Mouse (Mus musculus): ENCODE data around the gene Aagab. TPM values are rescaled to one million over a fixed set of nuclear protein-coding genes. Genes with fewer than 3 reads are reported as not detected.

Gene Aagab
- polyA plus RNA-seq, 1 experiment from 2014 or later = 26.2 TPM

DNA sequence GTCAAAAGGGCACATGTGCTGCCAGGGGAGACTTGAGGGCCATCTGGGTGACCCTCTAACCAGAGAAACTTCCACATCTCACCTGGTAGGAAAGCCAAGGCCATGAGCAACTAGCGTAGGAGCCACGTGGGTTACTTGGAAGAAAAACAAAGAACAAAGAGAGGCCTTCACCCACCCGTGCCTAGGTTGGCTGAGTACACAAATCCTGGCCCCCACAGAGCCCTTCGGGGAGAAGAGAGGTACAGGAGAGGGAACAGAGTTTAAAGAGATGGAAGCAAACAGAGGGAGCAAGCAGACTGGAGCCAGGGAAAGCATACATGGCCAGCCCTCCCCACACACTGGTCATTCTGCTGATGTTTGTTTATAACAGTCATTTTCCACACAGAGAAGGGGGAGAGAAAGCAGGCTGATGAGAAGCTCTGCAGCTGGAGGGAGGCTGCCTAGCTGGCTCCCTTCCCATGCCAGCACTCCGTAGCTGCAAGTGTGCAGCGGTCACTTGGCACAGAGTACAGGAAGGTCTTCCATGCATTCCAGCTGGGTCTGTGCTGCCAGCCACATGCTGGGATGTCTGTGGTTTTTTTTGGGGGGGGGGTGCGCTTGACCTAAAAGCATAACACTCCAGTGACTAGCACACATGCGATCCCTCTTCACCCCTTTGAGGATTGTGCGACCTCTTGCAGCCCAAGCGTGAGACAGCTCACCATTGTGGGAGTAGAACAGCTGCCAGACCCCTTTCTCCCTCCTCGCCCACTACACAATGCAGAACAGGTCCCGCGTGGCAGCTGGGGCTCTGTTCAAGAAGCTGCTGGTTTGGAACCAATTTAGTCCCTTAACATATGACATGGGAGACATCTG lies 62.6 kb downstream of the Aagab start:
- no peak overlapping the region for H3K9ac ChIP-seq
- H3K27me3 ChIP-seq = no peaks in the 10 kb centered on the region
- H3K9me3 ChIP-seq = no peaks in the 10 kb centered on the region
- peak; percentile 19; the same call in 1 of the 2 replicates for ATAC-seq (ENCODE audit: low FRiP score, low read depth)
- H3K4me3 ChIP-seq = no peak overlapping the region
- peak overlapping the region; percentile 28; the same call in 1 of the 2 replicates for H3K27ac ChIP-seq
- WGBS = 51% methylated on average over 13 of the region's 13 CpGs
- no peak overlapping the region for H3K4me2 ChIP-seq (replicated peaks)
- H3K4me1 ChIP-seq = peaks cover 75% of the 10 kb centered on the region
- H3K36me3 ChIP-seq = peaks cover 64% of the 10 kb centered on the region

DNA sequence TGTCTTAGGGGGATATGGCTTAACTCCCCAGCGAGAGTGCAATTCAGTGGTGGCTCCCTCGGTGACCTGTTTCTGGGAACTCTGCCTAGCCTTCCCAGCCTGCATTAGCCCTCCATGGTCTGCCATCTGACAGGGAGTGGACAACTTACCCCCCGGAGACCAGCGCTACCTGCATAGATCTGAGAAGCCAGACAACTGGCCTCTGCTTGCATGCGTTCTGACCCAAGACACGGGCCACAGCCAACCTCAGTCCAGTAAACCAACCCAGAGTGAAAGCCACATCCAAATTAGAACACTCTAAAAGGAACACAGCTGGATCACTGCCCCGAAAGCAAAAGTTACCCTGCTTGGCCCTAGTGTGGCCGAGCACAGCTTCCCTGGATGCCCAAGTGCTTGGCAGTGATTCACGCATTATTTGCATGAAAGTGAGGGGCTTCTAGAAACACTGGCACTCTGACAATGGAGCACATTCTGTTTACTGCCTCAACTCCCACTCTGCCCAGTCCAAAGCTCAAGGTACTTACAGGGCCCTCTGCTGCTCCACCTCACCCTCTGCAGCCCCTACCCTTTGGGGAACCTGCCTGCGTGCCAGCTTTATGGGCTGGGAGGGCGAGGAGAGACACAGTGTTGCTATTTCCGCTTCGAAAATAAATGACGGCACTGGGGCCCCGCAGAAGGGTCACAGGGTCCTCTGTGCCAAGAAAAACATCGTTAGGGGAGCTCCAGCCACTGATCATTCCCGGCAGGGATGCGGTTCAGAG lies 64.3 kb downstream of the Aagab start:
- Histone ChIP-seq H3K27ac (peak overlapping the region; percentile 78; the same call in 1 of the 2 replicates), H3K4me2 (replicated peaks) (peak overlapping the region; percentile 9; the same call in 1 of the 2 replicates), H3K4me1 (peaks cover 70% of the 10 kb centered on the region)

GRCm38 (mm10) chr9:63667373-63667724 lies 64.9 kb downstream of the Aagab start:
- H3K4me1 ChIP-seq = peaks cover 74% of the 10 kb centered on the region
- peak overlapping the region; percentile 78; the same call in 1 of the 2 replicates for H3K27ac ChIP-seq

More for the DNA sequence above, 64.3 kb downstream of the Aagab start:
- H3K9ac ChIP-seq = peak overlapping the region; percentile 43; the same call in 1 of the 2 replicates
- WGBS = 53% methylated on average over 18 of the region's 18 CpGs
- no peaks in the 10 kb centered on the region for H3K9me3 ChIP-seq
- peaks cover 58% of the 10 kb centered on the region for H3K36me3 ChIP-seq
- peak; percentile 64; the same call in 1 of the 2 replicates for ATAC-seq (ENCODE audit: low FRiP score, low read depth)
- no peaks in the 10 kb centered on the region for H3K27me3 ChIP-seq
- no peak overlapping the region for H3K4me3 ChIP-seq

GRCm38 (mm10) chr9:63668621-63669020 lies 66.2 kb downstream of the Aagab start:
- no peak overlapping the region for H3K27ac ChIP-seq
- peaks cover 40% of the 10 kb centered on the region for H3K36me3 ChIP-seq
- ATAC-seq (ENCODE audit: low FRiP score, low read depth) = no peak
- H3K9ac ChIP-seq = peak overlapping the region; percentile 31; the same call in 1 of the 2 replicates
- H3K4me3 ChIP-seq = no peak overlapping the region
- peaks cover 81% of the 10 kb centered on the region for H3K4me1 ChIP-seq
- no peak overlapping the region for H3K4me2 ChIP-seq (replicated peaks)
- 25% methylated on average over 1 of the region's 1 CpGs for WGBS
- no peaks in the 10 kb centered on the region for H3K27me3 ChIP-seq
- no peaks in the 10 kb centered on the region for H3K9me3 ChIP-seq

More at GRCm38 (mm10) chr9:63667373-63667724, 64.9 kb downstream of the Aagab start:
- 69% methylated on average over 8 of the region's 8 CpGs for WGBS
- Histone ChIP-seq H3K4me3 (no peak overlapping the region), H3K27me3 (no peaks in the 10 kb centered on the region), H3K4me2 (replicated peaks) (0 out of 2 replicates have a peak overlapping the region, but pooled peaks have one; percentile 9), H3K36me3 (peaks cover 53% of the 10 kb centered on the region), H3K9ac (no peak overlapping the region), H3K9me3 (no peaks in the 10 kb centered on the region)
- ATAC-seq (ENCODE audit: low FRiP score, low read depth) = no peak

DNA sequence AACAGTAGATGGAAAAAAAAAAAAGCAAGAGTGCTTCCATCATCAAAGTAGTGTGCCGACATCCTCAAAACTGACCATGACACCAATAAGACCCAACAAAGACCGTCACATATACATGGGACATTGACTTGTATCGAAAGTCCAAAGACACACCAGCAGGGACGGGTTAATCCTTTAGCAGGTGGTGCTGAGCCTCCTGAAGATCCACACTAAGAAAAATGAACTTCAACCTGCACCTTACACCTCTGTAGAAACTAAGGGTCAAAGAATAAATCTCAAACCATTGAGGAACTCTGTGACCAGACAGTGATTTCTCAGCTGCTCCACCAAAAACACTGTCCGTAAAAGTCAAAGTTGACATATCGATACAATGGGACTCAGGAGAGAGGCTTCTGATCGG lies 67.4 kb downstream of the Aagab start:
- no peak for ATAC-seq (ENCODE audit: low FRiP score, low read depth)
- H3K9me3 ChIP-seq = no peaks in the 10 kb centered on the region
- no peak overlapping the region for H3K4me3 ChIP-seq
- no peaks in the 10 kb centered on the region for H3K27me3 ChIP-seq
- peaks cover 73% of the 10 kb centered on the region for H3K4me1 ChIP-seq
- H3K27ac ChIP-seq = no peak overlapping the region
- H3K36me3 ChIP-seq = peaks cover 36% of the 10 kb centered on the region
- H3K9ac ChIP-seq = no peak overlapping the region
- no peak overlapping the region for H3K4me2 ChIP-seq (replicated peaks)
- WGBS = 96% methylated on average over 7 of the region's 7 CpGs

- Histone ChIP-seq H3K9ac (no peak overlapping the region), H3K4me1 (peaks cover 48% of the 10 kb centered on the region), H3K4me3 (no peak overlapping the region), H3K27me3 (no peaks in the 10 kb centered on the region), H3K36me3 (peaks cover 15% of the 10 kb centered on the region), H3K4me2 (replicated peaks) (no peak overlapping the region), H3K9me3 (no peaks in the 10 kb centered on the region), H3K27ac (peak overlapping the region; percentile 61; the same call in 1 of the 2 replicates)
- ATAC-seq (ENCODE audit: low FRiP score, low read depth) = no peak
- WGBS = 44% methylated on average over 8 of the region's 8 CpGs
Measured at GRCm38 (mm10) chr9:63672797-63673493, 70.5 kb downstream of the Aagab start.

DNA sequence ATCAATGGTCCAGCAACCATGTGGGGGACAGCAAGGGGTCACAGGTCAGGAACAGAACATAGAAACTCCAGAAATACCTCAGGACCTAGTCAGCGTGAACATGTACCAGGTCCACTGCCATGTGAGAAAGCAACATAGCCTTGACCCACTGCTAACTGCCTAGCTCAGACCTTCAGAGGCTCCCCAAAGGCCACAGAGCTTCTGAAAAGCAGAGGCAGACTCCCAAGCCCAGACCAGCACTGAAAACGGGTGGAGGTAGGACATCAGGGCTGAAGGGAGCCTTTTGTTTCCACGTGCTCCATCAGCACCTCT lies 71.0 kb downstream of the Aagab start:
- Histone ChIP-seq H3K4me3 (no peak overlapping the region), H3K36me3 (peaks cover 15% of the 10 kb centered on the region), H3K4me2 (replicated peaks) (no peak overlapping the region), H3K9ac (no peak overlapping the region), H3K27me3 (no peaks in the 10 kb centered on the region), H3K9me3 (no peaks in the 10 kb centered on the region), H3K27ac (peak overlapping the region; percentile 61; the same call in 1 of the 2 replicates), H3K4me1 (peaks cover 48% of the 10 kb centered on the region)
- no peak; the same call in 1 of the 2 replicates for ATAC-seq (ENCODE audit: low FRiP score, low read depth)
- 73% methylated on average over 3 of the region's 3 CpGs for WGBS

DNA sequence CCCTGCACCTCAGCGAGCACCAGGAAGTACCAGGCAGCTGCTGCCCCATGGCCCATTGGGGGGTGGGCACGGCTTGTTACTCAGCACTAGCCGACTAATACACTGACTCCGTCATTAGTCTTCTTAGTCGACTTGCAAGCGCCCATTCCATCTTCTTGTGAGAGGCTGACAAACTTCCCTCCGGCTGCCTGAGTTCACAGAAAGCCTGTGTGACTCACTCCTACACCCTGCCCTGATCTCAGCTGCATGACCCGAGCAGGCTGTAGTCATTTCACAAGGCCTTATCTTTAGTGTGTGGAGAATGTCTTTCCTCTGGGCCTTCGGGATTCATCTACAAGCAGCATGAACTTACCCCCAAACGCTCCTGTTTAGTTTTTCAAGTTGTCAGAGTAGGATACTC lies 72.2 kb downstream of the Aagab start:
- no peak overlapping the region for H3K4me2 ChIP-seq (replicated peaks)
- ATAC-seq (ENCODE audit: low FRiP score, low read depth) = no peak
- H3K27me3 ChIP-seq = no peaks in the 10 kb centered on the region
- H3K36me3 ChIP-seq = peaks cover 15% of the 10 kb centered on the region
- 88% methylated on average over 10 of the region's 10 CpGs for WGBS
- no peak overlapping the region for H3K4me3 ChIP-seq
- H3K4me1 ChIP-seq = peaks cover 38% of the 10 kb centered on the region
- no peak overlapping the region for H3K27ac ChIP-seq
- no peaks in the 10 kb centered on the region for H3K9me3 ChIP-seq
- H3K9ac ChIP-seq = no peak overlapping the region

DNA sequence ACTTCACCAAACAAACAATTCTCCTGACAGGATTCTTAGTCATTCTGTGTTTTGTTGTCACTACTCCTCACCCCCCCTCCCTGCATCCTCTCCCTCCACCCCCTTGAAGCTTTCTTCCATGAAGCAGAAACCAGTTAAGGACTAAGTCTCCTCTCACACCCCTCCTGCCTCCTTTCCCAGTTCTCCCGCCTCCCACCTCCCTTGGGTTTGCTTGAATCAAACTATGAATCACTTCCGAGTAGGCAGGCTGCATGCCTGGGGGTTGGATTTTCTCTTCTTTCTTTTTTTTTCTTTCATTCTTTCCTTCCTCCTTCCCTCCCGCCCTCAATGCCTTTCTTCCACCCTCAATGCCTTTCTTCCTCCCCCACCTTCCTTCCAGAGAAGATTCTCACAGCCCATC lies 75.2 kb downstream of the Aagab start:
- Histone ChIP-seq H3K27ac (no peak overlapping the region), H3K4me2 (replicated peaks) (no peak overlapping the region), H3K9ac (no peak overlapping the region), H3K36me3 (peaks cover 4% of the 10 kb centered on the region), H3K9me3 (no peaks in the 10 kb centered on the region), H3K4me3 (no peak overlapping the region), H3K4me1 (peaks cover 33% of the 10 kb centered on the region), H3K27me3 (no peaks in the 10 kb centered on the region)
- WGBS = 60% methylated on average over 3 of the region's 3 CpGs
- ATAC-seq (ENCODE audit: low FRiP score, low read depth) = no peak

DNA sequence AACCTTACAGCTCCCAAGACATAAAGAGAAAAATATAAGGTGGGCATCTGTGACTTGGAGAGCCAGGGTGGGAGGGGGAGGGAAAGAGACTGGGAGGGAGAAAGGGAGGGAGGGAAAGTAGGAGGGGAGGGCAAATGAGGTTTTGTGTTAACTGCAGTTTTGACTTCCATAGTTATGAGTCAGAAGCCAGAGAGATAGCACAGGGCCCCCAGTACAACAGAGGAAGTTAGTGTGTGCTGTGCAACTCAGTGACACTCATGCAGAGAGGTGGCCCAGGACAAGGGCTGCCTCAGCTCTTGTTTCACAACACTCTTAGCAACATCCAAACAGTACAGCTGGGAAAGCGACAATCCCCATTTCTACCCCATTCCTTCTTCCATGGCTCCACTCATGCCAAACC lies 75.6 kb downstream of the Aagab start:
- no peak overlapping the region for H3K27ac ChIP-seq
- peaks cover 32% of the 10 kb centered on the region for H3K4me1 ChIP-seq
- no peak overlapping the region for H3K4me3 ChIP-seq
- no peak overlapping the region for H3K9ac ChIP-seq
- no peak for ATAC-seq (ENCODE audit: low FRiP score, low read depth)
- no peaks in the 10 kb centered on the region for H3K9me3 ChIP-seq
- no peak overlapping the region for H3K4me2 ChIP-seq (replicated peaks)
- H3K36me3 ChIP-seq = peaks cover 4% of the 10 kb centered on the region
- H3K27me3 ChIP-seq = no peaks in the 10 kb centered on the region
- WGBS = 95% methylated on average over 1 of the region's 1 CpGs

- H3K4me2 ChIP-seq (replicated peaks) = no peak overlapping the region
- WGBS = 78% methylated on average over 9 of the region's 9 CpGs
- H3K9me3 ChIP-seq = no peaks in the 10 kb centered on the region
- no peak overlapping the region for H3K4me3 ChIP-seq
- H3K9ac ChIP-seq = no peak overlapping the region
- no peak for ATAC-seq (ENCODE audit: low FRiP score, low read depth)
- peaks cover 28% of the 10 kb centered on the region for H3K4me1 ChIP-seq
- no peaks in the 10 kb centered on the region for H3K27me3 ChIP-seq
- H3K27ac ChIP-seq = no peak overlapping the region
- H3K36me3 ChIP-seq = peaks cover 12% of the 10 kb centered on the region
Measured at GRCm38 (mm10) chr9:63682301-63682700, 79.8 kb downstream of the Aagab start.

- no peak for ATAC-seq (ENCODE audit: low FRiP score, low read depth)
- Histone ChIP-seq H3K9me3 (no peaks in the 10 kb centered on the region), H3K9ac (no peak overlapping the region), H3K36me3 (peaks cover 13% of the 10 kb centered on the region), H3K4me2 (replicated peaks) (no peak overlapping the region), H3K4me1 (peaks cover 31% of the 10 kb centered on the region), H3K27ac (no peak overlapping the region), H3K4me3 (no peak overlapping the region), H3K27me3 (no peaks in the 10 kb centered on the region)
- 81% methylated on average over 2 of the region's 2 CpGs for WGBS
Measured at GRCm38 (mm10) chr9:63682943-63683342, 80.5 kb downstream of the Aagab start.

All from limb, embryonic 13.5 days (tissue).